Mouse (Mus musculus) liver, adult 2 months (tissue): ENCODE measurements around the gene Zfp787.

Experiments used
- CTCF ChIP-seq: fragments of 200-500 bp; IDR thresholded peaks from 2 replicates; pipeline ENCODE4 v1.5.1; 2011; ENCODE audit warnings: low read depth, low read length, control low read depth
- POLR2A ChIP-seq: fragments of 200-500 bp; IDR thresholded peaks from 2 replicates; pipeline ENCODE4 v1.6.1; 2011; ENCODE audit warnings: low read length, control low read depth; ENCODE audit not compliant: insufficient read depth; ENCODE audit errors: extremely low read depth

DNA sequence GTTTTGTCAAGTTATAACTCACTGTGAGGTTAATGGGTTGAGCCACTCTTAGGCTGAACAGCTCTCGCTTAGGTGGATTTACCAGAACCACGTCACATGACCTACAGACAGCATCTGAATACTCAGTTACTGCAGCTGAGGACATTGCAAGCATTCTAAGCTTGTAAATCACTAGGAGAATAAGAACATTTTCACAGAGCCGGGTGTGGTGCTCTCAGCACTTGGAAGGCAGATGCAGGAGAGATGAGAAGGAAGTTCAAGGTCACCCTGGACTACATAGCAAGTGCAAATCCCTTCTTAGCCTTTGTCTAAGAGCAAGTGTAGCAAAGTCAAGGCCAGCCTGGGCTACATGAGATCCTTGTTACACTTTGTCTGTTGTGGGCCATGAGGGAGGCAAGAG, 48.4 kb upstream of the Zfp787 start:
- TF ChIP-seq CTCF (no peak), POLR2A (no peak)
